Mouse (Mus musculus): ENCODE data around the gene Gm47841.

GRCm38 (mm10) chr15:101053832-101054459 lies 6.7 kb upstream of the Gm47841 start:
- TF ChIP-seq CTCF (IDR thresholded peaks at IDR 0.05; ENCODE audit: low read depth) (no peak), EP300 (optimal IDR thresholded peaks at IDR 0.05) (no peak)

All from stomach, postnatal 0 days (tissue).